Mouse (Mus musculus): Measurements from ENCODE around the gene Dapk1. TPM values are rescaled to one million over a fixed set of nuclear protein-coding genes. Genes with fewer than 3 reads are reported as not detected.

The Dapk1 gene
- polyA plus RNA-seq, 1 experiment from 2014 or later, result 3.3 TPM

DNA sequence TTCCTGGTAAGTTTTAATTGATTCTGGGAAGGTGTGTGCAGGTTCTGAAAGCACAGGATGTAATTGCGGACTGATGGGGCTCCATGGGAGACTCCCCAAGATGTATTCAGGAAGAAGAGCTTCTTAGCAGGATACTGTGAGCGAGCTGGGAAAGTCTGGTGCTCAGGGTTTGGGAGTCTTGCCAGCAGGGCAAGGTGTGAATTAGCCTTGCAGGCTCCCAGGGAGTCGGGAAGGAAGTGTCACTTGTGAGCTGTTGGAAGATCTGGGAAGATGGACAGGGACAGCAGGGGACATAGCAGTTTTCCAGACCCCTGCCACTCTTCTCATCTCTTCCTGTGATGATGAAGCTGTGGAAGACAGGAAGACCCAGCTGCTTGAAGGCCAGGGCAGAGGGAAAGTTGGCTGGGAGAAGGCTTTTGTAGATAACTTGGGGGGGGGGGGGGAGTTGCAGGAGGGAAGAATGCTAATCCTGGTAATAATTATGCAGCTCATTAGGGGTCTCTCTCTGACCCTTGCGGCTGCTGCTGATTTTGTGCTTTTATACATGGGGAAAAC is 19.7 kb downstream of the Dapk1 start:
- 77% methylated on average over 4 of the region's 4 CpGs for WGBS
- H3K4me2 ChIP-seq (replicated peaks; ENCODE audit: low read depth), result no peak overlapping the region
- no peaks in the 10 kb centered on the region for H3K36me3 ChIP-seq (ENCODE audit: control insufficient read depth, insufficient read depth)
- H3K4me1 ChIP-seq (replicated peaks; ENCODE audit: control insufficient read depth, insufficient read depth, low read length), result no peaks in the 10 kb centered on the region; the same call in none of the 2 replicates
- H3K27me3 ChIP-seq (replicated peaks; ENCODE audit: control insufficient read depth, insufficient read depth, low read length), result no peaks in the 10 kb centered on the region
- TF ChIP-seq CTCF (IDR thresholded peaks at IDR 0.05; ENCODE audit: low read depth), result no peak
- no peak overlapping the region for H3K4me3 ChIP-seq (ENCODE audit: low read depth, low read length)
- no peaks in the 10 kb centered on the region for H3K9me3 ChIP-seq (ENCODE audit: control insufficient read depth)
- no peak overlapping the region for H3K27ac ChIP-seq (ENCODE audit: low read depth, low read length)
- H3K9ac ChIP-seq (ENCODE audit: low read depth, low read length), result no peak overlapping the region
- no peak for ATAC-seq

DNA sequence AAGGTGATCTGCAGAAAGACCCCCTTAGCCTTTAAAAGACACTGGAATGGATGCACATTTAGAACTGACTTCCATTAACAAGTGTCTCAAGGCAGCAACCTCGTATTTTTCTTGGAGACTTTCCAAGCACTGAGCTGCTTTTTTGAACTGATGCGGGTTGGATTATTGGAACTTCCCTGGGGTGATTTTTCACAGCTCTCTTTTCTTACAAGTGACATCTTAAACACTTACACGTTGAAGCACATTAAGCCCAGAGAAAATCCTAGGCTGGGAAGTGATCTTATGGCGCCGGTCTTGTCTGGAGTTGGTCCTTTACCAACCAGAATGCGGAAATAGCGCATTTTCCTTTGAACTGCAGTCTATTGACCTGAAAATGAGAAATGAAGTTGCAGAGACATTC is 23.8 kb downstream of the Dapk1 start:
- ATAC-seq, result no peak
- 79% methylated on average over 7 of the region's 7 CpGs for WGBS

DNA sequence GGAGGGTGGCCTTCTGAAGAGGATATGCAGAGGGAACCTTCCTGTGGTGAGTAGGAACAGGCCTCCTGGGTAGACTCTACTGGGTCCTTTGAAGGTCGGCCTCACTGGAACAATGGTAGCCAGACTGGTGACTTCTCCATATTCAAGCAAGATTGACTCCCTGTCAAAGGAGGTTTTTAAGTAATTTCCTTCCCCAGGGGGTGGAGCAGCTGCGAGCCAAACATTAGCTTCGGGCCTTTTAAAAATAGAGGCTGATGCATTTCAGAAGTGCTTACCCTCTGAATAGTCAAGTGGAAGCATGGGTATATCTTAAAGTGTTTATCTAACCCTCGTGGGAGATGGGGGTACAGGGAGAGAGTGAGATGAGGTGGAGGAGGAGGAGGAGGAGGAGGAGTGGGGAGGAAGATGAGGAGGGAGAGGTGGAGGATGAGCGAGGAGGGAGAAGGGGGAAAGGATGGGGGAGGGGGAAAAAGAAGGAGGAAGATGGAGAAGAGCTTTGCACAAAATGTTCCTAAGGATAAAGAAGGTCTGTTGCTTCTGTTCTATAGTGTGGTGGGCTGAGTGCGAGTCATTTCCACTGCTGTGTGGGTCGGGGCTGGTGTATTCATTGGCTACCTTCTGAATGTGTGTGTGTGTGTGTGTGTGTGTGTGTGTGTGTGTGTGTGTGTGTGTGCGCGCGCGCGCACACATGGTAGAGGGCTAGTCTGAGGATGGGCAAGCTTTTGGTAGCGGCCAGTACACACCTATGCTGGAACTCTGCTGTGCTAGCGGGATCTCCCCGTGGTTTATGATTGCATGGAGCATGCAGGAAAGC is 26.3 kb downstream of the Dapk1 start:
- no peak for TF ChIP-seq CTCF (IDR thresholded peaks at IDR 0.05; ENCODE audit: low read depth)
- no peaks in the 10 kb centered on the region for H3K4me1 ChIP-seq (replicated peaks; ENCODE audit: control insufficient read depth, insufficient read depth, low read length)
- H3K4me2 ChIP-seq (replicated peaks; ENCODE audit: low read depth), result no peak overlapping the region
- no peaks in the 10 kb centered on the region for H3K36me3 ChIP-seq (ENCODE audit: control insufficient read depth, insufficient read depth)
- no peaks in the 10 kb centered on the region for H3K9me3 ChIP-seq (ENCODE audit: control insufficient read depth)
- no peak overlapping the region for H3K27ac ChIP-seq (ENCODE audit: low read depth, low read length)
- no peaks in the 10 kb centered on the region for H3K27me3 ChIP-seq (replicated peaks; ENCODE audit: control insufficient read depth, insufficient read depth, low read length)
- H3K9ac ChIP-seq (ENCODE audit: low read depth, low read length), result no peak overlapping the region
- no peak for ATAC-seq
- WGBS, result 58% methylated on average over 15 of the region's 15 CpGs
- no peak overlapping the region for H3K4me3 ChIP-seq (ENCODE audit: low read depth, low read length)

More for the DNA sequence above, 23.8 kb downstream of the Dapk1 start:
- Histone ChIP-seq H3K9me3 (ENCODE audit: control insufficient read depth) (no peaks in the 10 kb centered on the region), H3K4me1 (replicated peaks; ENCODE audit: control insufficient read depth, insufficient read depth, low read length) (no peaks in the 10 kb centered on the region; the same call in 1 of the 2 replicates), H3K27ac (ENCODE audit: low read depth, low read length) (no peak overlapping the region), H3K36me3 (ENCODE audit: control insufficient read depth, insufficient read depth) (no peaks in the 10 kb centered on the region), H3K4me3 (ENCODE audit: low read depth, low read length) (no peak overlapping the region), H3K27me3 (replicated peaks; ENCODE audit: control insufficient read depth, insufficient read depth, low read length) (no peaks in the 10 kb centered on the region), H3K9ac (ENCODE audit: low read depth, low read length) (no peak overlapping the region), H3K4me2 (replicated peaks; ENCODE audit: low read depth) (no peak overlapping the region)
- no peak for TF ChIP-seq CTCF (IDR thresholded peaks at IDR 0.05; ENCODE audit: low read depth)

DNA sequence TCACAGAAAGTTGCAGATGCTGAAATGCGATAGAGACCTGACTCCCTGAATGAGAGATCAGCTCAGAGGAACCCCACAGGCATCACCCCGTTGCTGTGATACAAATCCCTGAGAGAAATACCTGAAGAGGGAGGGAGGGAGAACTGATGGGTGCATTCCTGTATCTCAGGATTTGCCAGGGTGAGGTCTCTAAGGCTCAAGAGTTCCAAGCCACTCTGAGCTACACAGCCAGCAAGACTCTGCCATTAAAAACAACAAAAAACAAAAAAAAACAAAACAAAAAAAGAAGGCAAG is 26.9 kb downstream of the Dapk1 start:
- H3K9me3 ChIP-seq (ENCODE audit: control insufficient read depth), result no peaks in the 10 kb centered on the region
- H3K36me3 ChIP-seq (ENCODE audit: control insufficient read depth, insufficient read depth), result no peaks in the 10 kb centered on the region
- no peaks in the 10 kb centered on the region for H3K27me3 ChIP-seq (replicated peaks; ENCODE audit: control insufficient read depth, insufficient read depth, low read length)
- WGBS, result 36% methylated on average over 2 of the region's 2 CpGs
- no peaks in the 10 kb centered on the region for H3K4me1 ChIP-seq (replicated peaks; ENCODE audit: control insufficient read depth, insufficient read depth, low read length)
- H3K9ac ChIP-seq (ENCODE audit: low read depth, low read length), result no peak overlapping the region
- no peak for ATAC-seq
- H3K4me2 ChIP-seq (replicated peaks; ENCODE audit: low read depth), result no peak overlapping the region
- no peak overlapping the region for H3K4me3 ChIP-seq (ENCODE audit: low read depth, low read length)
- H3K27ac ChIP-seq (ENCODE audit: low read depth, low read length), result no peak overlapping the region
- no peak for TF ChIP-seq CTCF (IDR thresholded peaks at IDR 0.05; ENCODE audit: low read depth)

DNA sequence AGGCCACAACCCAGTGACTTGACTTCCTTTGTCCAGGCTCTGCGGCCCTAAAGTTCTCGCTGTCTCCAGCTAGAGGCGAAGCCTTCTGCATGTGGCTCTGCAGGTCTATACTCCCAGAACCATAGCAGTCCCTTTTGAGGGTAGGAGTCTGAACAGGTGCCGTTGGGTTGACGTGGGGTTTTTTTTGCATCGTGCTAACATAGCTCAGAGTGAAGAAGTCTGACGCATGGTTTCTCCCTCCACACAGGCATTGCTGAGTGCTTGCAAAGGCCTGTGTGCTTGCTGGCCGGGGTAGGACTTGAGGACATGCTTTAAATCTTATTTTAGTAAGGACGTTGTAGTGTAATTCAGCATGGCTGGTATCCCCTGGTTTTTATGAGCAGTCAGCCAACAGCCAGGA is 27.7 kb downstream of the Dapk1 start:
- H3K36me3 ChIP-seq (ENCODE audit: control insufficient read depth, insufficient read depth), result no peaks in the 10 kb centered on the region
- WGBS, result 92% methylated on average over 9 of the region's 9 CpGs
- no peak overlapping the region for H3K27ac ChIP-seq (ENCODE audit: low read depth, low read length)
- H3K27me3 ChIP-seq (replicated peaks; ENCODE audit: control insufficient read depth, insufficient read depth, low read length), result no peaks in the 10 kb centered on the region
- no peak for TF ChIP-seq CTCF (IDR thresholded peaks at IDR 0.05; ENCODE audit: low read depth)
- no peaks in the 10 kb centered on the region for H3K9me3 ChIP-seq (ENCODE audit: control insufficient read depth)
- ATAC-seq, result no peak
- H3K9ac ChIP-seq (ENCODE audit: low read depth, low read length), result no peak overlapping the region
- no peak overlapping the region for H3K4me2 ChIP-seq (replicated peaks; ENCODE audit: low read depth)
- H3K4me3 ChIP-seq (ENCODE audit: low read depth, low read length), result no peak overlapping the region
- H3K4me1 ChIP-seq (replicated peaks; ENCODE audit: control insufficient read depth, insufficient read depth, low read length), result no peaks in the 10 kb centered on the region

DNA sequence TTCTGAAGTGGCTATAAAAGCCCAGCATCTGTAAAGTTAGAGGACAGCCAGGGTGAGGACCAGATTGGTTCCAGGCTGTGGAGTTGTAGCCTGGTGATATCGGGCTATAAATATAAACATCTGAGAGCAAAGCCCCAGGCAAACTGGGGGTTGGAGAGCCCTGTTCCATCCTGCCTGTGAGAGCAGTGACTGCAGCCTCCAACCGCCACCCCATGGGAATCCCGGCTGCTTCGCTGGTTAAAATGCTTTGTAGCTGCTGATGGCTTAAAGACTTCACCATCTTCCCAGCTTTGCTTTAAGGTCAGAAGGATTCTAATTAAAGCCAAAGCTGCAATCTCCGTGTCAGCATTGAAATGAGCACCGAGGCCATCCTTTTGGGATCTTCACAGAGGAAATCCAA is 32.2 kb downstream of the Dapk1 start:
- H3K27me3 ChIP-seq (replicated peaks; ENCODE audit: control insufficient read depth, insufficient read depth, low read length), result no peaks in the 10 kb centered on the region
- no peak overlapping the region for H3K27ac ChIP-seq (ENCODE audit: low read depth, low read length)
- no peak for ATAC-seq
- H3K4me3 ChIP-seq (ENCODE audit: low read depth, low read length), result no peak overlapping the region
- no peaks in the 10 kb centered on the region for H3K36me3 ChIP-seq (ENCODE audit: control insufficient read depth, insufficient read depth)
- H3K4me1 ChIP-seq (replicated peaks; ENCODE audit: control insufficient read depth, insufficient read depth, low read length), result no peaks in the 10 kb centered on the region
- WGBS, result 81% methylated on average over 6 of the region's 6 CpGs
- no peaks in the 10 kb centered on the region for H3K9me3 ChIP-seq (ENCODE audit: control insufficient read depth)
- H3K9ac ChIP-seq (ENCODE audit: low read depth, low read length), result no peak overlapping the region
- TF ChIP-seq CTCF (IDR thresholded peaks at IDR 0.05; ENCODE audit: low read depth), result no peak
- H3K4me2 ChIP-seq (replicated peaks; ENCODE audit: low read depth), result no peak overlapping the region
